Mouse (Mus musculus): ENCODE results near the gene Dlk1.
A peak's percentile ranks its signal among the peaks of the same experiment; 100 is the strongest.
"Not testable (repeated sequence)": the region's sequence is repeated elsewhere in the genome, so short reads cannot be mapped to it uniquely, and the experiment has no call there.

Gene Dlk1

DNA sequence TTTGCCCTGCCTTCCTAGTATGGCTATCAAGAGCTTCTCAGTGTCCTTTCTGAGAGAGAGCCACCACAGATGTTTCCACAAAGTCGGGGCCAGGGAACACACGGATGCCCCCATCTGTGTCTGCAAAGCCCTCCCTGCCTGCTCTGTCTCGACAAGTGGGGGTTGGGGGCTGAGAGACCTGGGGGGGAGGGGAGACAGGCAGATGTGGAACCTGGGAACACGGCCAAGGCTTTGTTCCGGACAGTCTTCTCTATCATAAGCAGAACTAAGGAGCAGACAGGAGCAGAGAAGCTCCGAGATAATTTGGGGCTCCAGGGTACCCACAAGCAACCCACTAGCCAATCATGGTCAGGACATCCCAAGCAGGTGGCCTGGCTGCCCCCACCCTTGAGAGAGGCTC is 12.6 kb upstream of the Dlk1 start:
- DNase-seq (ENCODE audit: low spot score) = no peak

DNA sequence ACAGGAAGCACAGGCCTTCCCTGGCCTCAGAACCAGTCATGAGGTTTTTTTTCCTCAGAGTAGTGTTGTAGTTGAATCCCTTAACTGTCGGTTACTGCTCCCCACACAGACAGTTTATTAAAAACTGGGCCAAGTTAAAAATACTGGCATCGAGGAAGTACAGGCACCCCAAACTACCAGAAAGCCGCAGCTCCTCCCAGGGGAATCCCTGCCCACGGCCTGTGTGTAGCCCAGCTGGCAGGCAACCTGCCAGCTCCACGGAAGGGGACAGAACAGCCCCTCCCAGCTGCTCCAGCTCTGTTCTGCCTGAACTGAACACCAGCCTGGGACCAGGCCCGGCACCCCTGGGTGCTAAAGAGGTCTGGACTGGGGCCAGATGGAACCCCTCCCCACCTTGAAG is 11.3 kb upstream of the Dlk1 start:
- DNase-seq (ENCODE audit: low spot score) = no peak

DNA sequence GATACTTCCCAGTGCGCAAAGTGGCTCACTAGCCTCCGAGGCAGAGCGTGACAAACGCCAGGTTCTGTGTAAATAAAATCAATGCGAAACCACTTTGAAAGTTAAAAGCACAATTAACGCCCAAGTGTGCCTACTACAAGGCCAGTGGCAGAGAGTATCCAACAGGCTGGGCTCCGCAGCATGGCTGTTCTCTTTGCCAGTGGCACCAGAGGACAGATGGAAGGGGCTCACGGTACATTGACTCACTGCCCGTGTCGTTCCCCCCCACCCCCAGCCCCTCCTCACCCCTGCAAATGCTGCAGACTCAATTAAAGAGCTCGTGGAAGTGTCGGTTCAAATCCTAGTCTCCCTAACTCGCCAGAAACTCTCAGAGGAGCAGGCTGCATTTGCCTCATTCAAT is 10.5 kb upstream of the Dlk1 start:
- no peak for DNase-seq (ENCODE audit: low spot score)

DNA sequence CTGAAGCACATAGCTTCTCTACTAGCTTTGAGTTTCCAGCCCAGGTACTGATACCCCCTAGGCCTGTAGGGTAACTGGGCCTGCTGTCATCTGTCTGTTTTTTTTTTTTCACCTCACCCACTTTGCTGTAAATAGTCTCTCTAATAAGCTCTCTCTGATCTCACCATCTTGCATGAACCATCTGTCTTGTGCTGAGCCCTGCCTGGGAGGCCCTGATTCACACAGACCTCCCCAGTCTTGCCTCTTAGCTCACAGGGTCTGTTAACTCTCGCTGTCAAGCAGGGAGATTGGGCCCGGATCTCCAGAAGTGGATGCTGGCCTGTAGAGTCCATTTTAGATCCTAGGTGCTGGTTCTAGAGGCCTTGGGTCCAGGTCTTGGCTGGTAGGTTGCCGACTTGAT is 9.3 kb upstream of the Dlk1 start:
- no peak for DNase-seq (ENCODE audit: low spot score)

DNA sequence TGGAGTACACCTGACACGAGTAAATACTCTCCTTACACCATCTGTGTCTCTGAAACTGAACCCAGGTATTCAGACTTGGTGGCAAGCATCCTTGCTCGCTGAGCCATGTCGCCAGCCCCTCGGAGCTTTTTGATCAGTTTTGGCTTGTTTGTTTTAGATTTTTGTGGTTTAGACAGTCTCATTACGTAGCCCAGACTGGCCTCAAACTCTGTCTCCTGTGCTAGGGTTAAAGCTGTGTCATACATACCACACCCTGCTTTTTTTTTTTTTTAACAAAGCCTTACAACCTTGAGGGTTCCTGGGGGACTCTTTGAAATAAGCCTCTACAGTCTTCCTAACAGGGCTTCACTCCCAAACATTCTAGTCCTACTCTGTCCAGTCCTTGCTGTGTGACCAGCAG is 7.6 kb upstream of the Dlk1 start:
- no peak for DNase-seq (ENCODE audit: low spot score)

DNA sequence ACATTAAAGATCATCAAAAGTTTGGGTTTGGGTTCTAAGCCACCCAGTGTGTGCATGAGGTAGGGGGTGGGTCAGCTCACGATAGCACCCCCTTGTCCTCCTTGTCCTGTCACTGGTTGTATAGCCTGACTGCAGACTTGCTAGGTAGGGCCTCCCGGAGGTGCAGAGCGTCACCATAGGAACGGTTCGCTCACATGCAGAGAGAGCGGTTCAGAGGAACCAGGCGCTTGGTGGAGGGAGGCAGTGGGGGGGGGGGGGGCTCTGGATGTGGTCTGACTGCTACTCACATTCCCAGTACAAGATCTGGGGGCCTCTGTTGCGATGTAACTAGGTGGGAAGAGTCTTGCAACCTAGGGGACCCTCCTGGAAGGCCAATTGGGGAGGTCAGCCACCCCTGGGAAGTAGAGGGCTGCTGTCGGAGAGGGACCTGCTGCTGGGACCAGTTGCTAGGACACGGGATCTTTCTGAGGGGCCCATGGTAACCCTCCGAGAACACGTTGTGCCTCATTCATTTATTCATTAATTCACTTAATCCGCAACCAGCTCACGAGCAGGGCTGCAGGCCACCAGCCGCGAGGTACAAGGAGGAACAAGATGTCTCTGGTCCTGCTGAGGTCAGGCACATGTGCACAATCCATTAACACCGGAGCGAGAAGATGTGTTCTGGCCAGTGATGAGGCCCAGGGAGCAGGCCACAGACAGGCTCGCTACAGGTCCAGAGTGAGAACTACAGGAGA is 7.0 kb upstream of the Dlk1 start:
- DNase-seq (ENCODE audit: low spot score) = peak; percentile 14

DNA sequence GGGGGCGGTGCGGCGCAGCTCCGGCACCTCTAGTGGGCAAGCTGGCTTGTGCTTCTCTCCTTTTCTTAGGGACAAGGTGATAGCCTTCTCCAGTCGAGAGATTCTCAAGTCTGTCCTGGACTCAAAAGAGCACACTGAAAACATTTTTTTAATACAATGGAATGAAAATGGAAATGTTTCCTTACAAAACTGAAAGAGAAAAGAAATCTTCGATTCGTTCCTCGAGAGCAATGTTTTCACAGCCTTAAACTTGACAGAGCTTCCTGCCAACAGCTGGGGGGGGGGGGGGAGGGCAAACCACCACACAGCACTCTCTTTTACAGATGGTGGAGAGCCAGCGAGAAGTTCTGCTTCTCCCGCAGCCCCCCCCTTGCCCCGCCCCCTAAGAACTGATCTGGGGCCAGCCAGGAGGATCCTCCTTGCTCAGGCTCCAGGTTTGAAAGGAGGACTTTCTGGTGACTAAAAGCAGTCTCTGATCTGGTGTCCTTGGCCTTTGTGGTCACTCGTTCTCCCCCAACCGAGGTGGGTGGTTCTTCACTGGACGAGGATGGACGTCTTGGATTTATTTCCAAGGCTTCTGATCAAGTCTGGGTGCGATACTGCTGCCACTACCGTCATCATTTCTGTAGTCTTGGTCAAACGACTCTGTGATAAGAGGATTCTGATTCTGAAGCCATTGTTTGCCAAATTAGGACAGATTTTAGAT is 6.2 kb upstream of the Dlk1 start:
- DNase-seq (ENCODE audit: low spot score) = no peak

DNA sequence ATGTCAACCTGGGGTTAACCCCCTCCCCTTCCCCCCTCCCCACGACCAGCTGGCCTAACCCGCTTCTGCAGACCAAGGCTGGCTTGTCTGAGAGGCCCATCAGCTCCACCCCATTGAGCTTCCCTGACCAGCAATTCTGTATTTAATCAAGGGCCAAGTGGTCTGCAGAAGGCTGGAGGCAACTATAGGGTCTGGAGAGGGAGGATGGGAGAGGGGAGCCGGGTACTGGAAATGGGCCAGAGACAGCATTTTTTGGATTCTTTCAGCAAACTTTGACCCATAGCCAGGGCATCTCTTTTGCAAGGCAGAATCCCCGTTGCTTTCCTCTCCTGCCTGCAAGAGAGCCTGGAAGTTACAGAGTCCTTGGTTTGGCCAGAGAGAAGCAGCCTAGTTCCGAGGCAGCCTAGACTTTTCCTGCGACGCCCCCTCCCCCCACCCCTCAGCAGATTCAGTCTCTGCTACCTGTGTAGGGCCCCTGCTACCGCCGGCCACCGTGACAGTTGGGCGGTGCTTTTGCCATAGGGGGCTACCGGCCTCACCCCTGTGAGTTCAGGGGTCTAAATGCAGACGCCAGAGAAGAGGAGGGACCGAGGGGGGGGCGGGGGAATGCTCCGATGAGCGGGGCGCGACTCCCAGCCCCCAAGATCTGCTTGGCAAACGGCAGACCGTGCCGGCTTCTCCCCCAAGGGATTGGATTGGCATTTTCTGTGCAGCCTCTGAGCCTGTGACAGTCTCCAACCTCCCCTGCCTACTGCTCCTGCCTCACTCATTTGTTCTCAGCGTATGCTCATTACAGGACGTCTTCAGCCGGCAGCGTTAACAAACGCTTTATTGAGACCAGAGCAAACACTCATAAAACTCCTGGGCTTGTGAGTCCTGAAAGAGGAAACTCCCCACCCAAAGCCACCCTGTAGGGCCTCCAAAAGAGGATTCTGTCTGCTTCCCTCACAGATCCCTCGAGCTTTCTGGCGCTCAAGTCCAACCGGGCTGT is 2.9 kb upstream of the Dlk1 start:
- no peak for DNase-seq (ENCODE audit: low spot score)

DNA sequence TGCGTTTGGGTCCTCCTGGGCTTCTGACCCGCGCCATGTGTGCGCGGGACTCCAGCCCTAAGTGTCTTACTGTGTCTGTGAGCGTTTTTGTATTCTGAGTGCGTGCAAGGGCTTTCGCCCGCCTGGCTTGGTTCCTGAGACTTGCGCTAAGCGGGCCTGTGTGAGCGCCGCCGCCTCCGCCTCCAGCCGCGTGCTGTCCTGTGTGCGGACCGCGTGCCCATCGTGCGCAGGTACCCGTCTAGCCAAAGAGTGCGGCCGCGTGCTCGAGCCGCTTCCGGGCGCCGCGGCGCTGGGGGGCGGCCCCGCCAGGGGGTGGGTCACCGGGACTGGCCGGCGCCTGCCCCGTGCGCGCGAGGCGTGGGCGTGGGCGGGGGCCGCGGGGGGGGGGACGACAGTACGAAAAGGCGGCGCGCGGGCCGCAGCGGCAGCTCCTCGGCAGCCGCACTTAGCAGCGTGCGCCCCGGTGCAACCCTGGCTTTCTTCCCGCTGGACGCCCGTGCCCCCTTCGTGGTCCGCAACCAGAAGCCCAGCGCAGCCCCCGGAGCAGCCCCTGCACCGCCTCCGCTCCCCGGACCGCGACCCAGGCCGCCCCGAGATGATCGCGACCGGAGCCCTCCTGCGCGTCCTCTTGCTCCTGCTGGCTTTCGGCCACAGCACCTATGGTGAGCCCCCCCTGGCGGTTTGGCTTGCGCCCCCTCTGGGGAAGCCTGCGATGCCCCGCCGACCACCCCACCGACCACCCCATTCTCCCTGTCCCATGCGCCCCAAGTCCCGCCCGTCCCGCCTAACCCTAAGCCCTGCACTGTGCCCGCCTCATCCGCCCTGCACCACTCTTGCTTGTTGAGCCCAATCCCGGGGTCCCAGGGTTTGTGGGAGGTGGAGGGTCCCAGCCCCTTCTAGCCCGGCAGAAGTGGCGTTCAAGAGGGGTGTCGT is 708 bp downstream of the Dlk1 start:
- DNase-seq (ENCODE audit: low spot score) = no peak

DNA sequence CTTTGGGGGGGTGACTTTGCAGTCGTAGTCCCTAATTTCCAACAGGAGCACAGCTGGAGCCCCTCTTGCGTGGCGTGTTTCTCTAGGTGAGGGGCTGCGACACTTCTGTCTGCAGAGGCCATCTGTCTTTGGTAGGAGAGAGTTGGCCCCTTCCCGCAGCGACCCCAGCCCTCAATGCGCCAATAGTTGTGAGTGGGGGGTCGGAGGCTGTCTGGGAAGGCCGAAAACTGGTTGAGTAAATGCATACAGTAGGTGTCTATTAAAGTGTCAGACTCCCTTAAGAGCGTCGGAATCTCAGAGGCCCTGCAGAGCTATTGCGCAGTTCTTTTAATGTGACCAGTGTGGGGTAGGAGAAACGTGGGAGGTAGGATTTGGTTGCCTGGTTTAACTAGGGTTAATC is 1.5 kb downstream of the Dlk1 start:
- no peak for DNase-seq (ENCODE audit: low spot score)

DNA sequence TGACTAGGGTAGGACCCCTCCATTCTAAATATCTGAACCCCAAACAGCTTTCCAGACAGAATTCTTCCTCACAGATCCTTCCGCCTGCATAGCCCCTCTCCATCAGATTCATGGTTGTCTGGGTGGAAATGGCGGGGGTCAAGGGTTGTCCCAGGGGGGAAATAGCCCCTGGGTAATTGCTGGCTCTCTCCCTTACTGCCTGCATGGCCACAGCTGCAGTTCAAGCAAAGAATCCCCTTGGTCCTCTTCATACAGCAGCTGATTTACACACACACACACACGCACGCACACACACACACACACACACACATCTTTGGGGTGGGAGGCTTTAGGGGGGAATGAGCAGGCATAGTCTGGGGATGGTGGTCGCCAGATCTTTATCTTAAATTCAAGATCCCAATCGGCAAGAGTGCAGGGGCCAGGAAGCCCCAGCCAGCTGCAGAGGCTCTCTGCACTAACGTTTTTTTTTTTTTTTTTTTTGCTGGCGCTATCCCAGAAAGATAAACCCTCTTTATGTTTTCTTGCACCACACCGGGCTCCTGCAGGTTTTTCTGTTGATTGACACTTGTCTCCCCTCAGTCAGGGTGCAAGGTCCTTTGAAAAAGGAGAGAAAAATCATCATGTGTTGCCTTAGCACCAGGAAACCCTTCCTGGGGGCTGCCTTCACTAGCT is 4.0 kb downstream of the Dlk1 start:
- DNase-seq (ENCODE audit: low spot score) = no peak

DNA sequence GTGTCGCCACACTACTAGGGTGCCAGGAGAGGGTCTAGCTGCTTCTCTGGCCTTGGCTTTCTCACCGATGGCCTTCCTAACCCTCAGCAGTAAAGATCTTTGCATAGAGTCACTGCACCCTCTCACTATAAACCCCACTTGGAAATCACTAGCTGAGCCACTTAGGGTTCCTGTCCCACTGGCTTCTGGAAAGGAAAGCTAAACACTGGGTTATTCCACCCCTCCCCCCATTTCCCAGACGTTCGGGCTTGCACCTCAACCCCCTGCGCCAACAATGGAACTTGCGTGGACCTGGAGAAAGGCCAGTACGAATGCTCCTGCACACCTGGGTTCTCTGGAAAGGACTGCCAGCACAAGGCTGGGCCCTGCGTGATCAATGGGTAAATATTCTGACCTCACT is 5.2 kb downstream of the Dlk1 start:
- no peak for DNase-seq (ENCODE audit: low spot score)

DNA sequence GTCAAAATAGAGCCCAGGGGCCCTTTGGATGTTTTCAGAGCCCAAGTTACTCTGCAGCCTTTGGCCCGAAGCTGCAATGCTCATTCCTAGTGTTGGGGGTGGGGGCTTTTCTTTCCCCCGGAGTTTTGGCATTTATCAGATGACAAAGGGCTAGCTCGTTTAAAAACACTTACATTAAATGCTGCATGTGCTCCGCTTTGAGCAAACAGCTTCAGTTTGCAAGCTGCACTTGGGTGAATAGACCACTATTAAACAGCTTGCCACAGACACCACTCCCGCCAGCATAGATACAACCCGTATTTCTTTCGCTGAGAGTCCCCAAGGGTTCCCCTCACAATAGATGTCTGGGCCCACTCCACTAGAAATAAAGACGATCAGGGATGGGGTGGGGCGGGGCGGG is 6.3 kb downstream of the Dlk1 start:
- no peak for DNase-seq (ENCODE audit: low spot score)

DNA sequence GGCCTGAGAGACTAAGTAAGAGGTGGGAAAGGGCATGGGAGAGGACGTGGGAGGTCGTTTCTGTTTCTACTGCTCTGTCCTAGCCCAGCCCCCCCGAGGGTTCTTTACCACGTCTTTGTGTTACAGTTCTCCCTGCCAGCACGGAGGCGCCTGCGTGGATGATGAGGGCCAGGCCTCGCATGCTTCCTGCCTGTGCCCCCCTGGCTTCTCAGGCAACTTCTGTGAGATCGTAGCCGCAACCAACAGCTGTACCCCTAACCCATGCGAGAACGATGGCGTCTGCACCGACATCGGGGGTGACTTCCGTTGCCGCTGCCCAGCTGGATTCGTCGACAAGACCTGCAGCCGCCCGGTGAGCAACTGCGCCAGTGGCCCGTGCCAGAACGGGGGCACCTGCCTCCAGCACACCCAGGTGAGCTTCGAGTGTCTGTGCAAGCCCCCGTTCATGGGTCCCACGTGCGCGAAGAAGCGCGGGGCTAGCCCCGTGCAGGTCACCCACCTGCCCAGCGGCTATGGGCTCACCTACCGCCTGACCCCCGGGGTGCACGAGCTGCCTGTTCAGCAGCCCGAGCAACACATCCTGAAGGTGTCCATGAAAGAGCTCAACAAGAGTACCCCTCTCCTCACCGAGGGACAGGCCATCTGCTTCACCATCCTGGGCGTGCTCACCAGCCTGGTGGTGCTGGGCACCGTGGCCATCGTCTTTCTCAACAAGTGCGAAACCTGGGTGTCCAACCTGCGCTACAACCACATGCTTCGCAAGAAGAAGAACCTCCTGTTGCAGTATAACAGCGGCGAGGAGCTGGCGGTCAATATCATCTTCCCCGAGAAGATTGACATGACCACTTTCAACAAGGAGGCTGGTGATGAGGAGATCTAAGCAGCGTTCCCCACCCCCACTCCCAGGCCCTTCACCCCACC is 7.1 kb downstream of the Dlk1 start:
- no peak for DNase-seq (ENCODE audit: low spot score)

DNA sequence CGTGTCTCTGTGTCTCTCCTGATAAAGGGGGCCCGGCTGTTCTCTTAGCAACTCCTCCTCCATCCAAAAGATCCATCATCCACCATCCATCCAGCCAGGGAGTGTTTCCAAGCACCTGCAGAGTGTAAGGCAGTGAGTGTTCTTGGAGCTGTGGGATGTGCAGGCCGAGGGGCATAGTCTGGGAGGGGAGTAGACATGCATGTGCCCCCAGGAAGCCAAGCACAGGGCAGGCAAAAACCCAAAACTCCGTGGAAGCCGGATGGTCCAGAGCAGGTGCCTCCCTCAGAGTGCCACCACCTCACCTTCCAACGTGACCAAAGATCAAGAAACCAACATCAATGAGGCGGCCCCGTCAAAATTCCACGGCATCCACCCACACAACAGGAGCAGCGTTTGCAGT is 10.0 kb downstream of the Dlk1 start:
- no peak for DNase-seq (ENCODE audit: low spot score)

DNA sequence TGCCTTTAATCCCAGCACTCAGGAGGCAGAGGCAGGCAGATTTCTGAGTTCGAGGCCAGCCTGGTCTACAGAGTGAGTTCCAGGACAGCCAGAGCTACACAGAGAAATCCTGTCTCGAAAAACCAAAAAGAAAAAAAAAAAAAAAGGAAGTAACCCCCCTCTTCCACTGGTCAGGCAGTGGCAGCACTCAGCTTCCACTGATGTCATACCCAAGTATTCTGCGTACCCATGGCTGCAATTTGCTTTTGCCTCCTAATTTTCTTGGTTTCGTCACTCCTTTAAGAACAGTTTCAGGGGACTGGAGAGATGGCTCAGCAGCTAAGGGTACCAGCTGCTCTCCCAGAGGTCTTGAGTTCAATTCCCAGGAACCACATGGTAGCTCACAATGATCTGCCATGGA is 14.8 kb downstream of the Dlk1 start:
- not testable (repeated sequence) for DNase-seq (ENCODE audit: low spot score)

DNA sequence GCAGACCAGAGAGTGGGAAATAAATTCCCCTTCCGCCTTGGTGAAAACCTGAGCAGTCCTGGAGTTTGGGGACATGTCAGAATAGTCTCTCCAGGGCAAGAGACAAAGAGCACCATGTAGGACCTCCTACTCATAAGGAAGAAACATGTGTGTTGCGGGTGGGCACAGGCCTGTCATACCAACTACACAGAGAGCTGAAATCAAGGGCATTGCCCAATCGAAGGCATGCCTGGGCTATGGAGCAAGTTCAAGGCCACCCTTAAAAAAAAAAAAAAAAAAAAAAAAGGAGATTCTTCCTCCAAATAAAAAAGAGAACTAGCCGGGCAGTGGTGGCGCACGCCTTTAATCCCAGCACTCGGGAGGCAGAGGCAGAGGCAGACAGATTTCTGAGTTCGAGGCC is 17.2 kb downstream of the Dlk1 start:
- no peak for DNase-seq (ENCODE audit: low spot score)

DNA sequence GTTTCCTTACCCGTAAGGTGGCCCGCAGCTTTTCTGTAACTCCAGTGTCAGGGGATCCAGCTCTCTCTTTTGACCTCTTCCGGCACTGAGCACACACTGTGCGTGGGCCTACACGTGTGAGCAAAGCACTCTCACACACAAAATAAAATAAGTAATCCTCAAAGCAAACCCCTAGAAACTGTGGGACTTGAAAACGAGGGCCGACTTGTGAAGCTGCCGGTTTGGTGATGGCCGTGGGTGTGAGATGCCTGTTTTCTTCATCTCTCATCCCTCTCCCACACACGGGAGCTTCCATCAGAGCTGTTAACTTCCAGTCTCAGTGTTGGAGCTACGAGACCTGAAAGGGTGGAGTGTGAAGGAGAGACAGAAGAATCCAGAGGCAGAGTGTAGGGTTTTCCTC is 20.0 kb downstream of the Dlk1 start:
- DNase-seq (ENCODE audit: low spot score) = no peak

DNA sequence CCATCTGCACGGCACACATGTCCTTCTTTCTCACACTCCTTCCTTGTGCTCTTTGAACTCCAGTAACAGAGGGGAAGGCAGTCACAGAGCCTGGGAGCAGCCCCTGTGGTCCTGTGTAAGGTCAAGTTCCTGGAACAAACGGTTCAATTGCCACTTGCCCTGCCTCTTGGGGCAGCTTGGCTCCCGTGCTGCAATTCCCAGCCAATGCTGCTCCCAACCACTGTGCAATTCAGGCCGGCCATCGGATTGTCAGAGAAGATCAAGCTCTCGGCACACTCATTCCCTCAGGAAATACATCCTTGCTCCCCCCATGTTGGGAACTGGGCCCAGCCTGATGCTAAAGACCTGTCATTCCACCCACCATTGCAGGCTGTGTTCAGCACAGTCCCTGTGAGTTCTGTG is 21.0 kb downstream of the Dlk1 start:
- DNase-seq (ENCODE audit: low spot score) = no peak

DNA sequence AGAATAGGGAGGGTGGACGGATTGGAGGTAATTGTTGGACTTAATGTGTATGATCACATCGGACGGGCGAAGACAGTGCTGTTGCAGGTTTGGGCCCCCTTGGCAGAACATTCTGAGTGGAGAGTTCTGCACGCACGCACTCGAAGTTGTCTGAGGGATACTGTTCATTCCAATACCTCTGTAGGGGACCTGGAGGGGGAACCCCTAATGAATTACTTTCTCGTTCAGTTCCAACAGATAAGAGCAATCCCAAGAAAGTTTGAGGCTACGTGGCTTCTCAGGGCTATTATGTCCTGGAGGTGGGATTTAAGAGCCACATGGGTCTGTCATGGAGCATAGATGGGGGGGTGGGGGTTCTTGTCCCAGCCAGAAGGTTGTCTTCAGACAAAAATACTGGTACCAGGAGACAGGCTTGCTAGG is 21.6 kb downstream of the Dlk1 start:
- no peak for DNase-seq (ENCODE audit: low spot score)
